8 mouse cellular contexts compared by ENCODE assay signal in the genomic region with DNA sequence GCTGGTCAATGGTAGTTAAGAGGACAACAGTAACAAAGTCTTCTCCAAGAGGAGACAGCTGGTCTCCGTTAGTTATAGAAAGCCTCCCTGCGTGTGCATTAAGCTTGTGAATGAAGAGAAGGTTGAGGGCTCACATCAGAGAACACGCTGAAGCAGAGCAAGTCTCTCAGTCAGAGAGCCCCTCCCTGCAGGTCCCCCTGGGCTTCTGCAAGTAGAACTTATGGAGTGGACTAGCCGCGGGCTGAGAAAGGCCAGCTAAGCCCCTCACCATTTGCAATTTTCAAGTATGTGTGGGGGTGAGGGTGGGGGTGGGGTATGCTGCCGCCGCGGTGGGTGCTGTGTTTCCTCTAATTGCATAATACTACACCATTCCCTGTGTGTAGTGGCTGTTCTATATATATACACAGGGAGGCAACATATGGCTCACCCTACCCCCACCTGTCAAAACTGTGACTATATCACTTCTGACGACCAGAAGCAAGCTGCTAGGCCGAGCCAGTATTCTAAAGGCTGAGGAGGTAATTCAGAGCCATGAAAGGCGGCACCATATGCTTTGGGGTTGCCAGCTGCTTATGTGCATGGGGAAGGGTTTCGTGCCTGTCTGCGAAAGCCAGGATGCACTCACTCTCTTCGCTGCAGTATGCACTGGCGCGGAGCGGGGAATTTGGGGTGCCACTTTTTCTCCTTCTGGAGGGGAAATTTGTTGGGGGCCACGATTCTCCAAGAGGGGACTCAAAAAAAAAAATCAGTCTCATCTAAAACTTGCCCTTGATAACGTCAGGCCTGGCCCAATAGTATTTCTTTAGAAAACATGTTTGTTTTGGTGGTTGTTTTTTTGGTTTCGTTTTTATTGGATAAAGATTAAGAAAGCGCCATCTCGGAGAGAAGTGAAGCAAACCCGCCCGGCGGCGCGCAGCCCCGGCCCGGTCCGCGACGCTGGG. TPM values are rescaled to one million over a fixed set of nuclear protein-coding genes. Genes with fewer than 3 reads are reported as not detected.
DNase-seq lines count a peak whose midpoint lies in the region; ATAC-seq and TF ChIP-seq lines count a peak whose summit lies in the region.

No protein-coding gene starts in this region.

- peaks cover 48% of the 10 kb centered on the region for H3K27me3 ChIP-seq in intestine, embryonic 16.5 days (replicated peaks; ENCODE audit: control insufficient read depth, insufficient read depth, low read length)
- H3K27me3 ChIP-seq in liver, embryonic 12.5 days (replicated peaks): peaks cover 60% of the 10 kb centered on the region

- peak overlapping the region; percentile 56 for H3K4me3 ChIP-seq in embryonic fibroblast, embryonic 13.5 days (ENCODE audit: insufficient read depth, low read length)
- peak overlapping the region; percentile 71 for H3K4me3 ChIP-seq in intestine, embryonic 16.5 days (ENCODE audit: low read length)
- H3K4me3 ChIP-seq in liver, embryonic 12.5 days: peak overlapping the region; percentile 56

- WGBS in intestine, embryonic 16.5 days: 11% methylated on average over 32 of the region's 32 CpGs
- 15% methylated on average over 32 of the region's 32 CpGs for WGBS in liver, embryonic 12.5 days (ENCODE audit: insufficient replicate concordance)

- H3K4me1 ChIP-seq in embryonic fibroblast, embryonic 13.5 days (ENCODE audit: control insufficient read depth, insufficient read depth, low read length): no peaks in the 10 kb centered on the region
- H3K4me1 ChIP-seq in intestine, embryonic 16.5 days (ENCODE audit: control insufficient read depth, insufficient read depth, low read length): peaks cover 11% of the 10 kb centered on the region
- peaks cover 15% of the 10 kb centered on the region for H3K4me1 ChIP-seq in liver, embryonic 12.5 days

- H3K9me3 ChIP-seq in intestine, embryonic 16.5 days (ENCODE audit: control insufficient read depth, low read length): no peaks in the 10 kb centered on the region
- peaks cover 3% of the 10 kb centered on the region; the same call in 1 of the 2 replicates for H3K9me3 ChIP-seq in liver, embryonic 12.5 days (replicated peaks)

- no peak for TF ChIP-seq POLR2A in embryonic fibroblast, embryonic 13.5 days (IDR thresholded peaks at IDR 0.05; ENCODE audit: low read depth, low read length)

- H3K4me2 ChIP-seq in intestine, embryonic 16.5 days (ENCODE audit: low read depth, low read length): peak overlapping the region; percentile 100
- peak overlapping the region; percentile 79 for H3K4me2 ChIP-seq in liver, embryonic 12.5 days

- no peak overlapping the region for H3K27ac ChIP-seq in embryonic fibroblast, embryonic 13.5 days (ENCODE audit: insufficient read depth, low read length)
- H3K27ac ChIP-seq in intestine, embryonic 16.5 days (ENCODE audit: low read length): no peak overlapping the region
- H3K27ac ChIP-seq in liver, embryonic 12.5 days: no peak overlapping the region

- ATAC-seq in intestine, embryonic 16.5 days: peak; percentile 39; the same call in 1 of the 2 replicates
- no peak for ATAC-seq in liver, embryonic 12.5 days

- DNase-seq in thymus, postnatal 0 days (ENCODE audit: low spot score): peak; percentile 8
- no peak for DNase-seq in thymus, adult 18-20 months
- peak; percentile 63 for DNase-seq in right cerebral cortex, postnatal 14 days
- DNase-seq in thymus, postnatal 36 days: no peak
- no peak for DNase-seq in thymus, postnatal 14 days

- H3K36me3 ChIP-seq in intestine, embryonic 16.5 days (ENCODE audit: control insufficient read depth, insufficient read depth, low read length): no peaks in the 10 kb centered on the region
- H3K36me3 ChIP-seq in liver, embryonic 12.5 days: no peaks in the 10 kb centered on the region

- peak overlapping the region; percentile 53 for H3K9ac ChIP-seq in intestine, embryonic 16.5 days (ENCODE audit: low read depth, low read length)
- no peak overlapping the region for H3K9ac ChIP-seq in liver, embryonic 12.5 days

- TF ChIP-seq CTCF in embryonic fibroblast, embryonic 13.5 days (IDR thresholded peaks at IDR 0.05; ENCODE audit: borderline replicate concordance, insufficient read depth, low read length): no peak

RNA-seq across cellular contexts. Expression of a gene that starts 52.5 kb away (rescaled TPM):
- polyA plus RNA-seq in thymus, postnatal 0 days (2015; fragmentation: Nextera tagmentation; extraction: Ambion mirVana): 0.22 and 0.28 TPM in 2 replicates
- not detected in 2 replicates for polyA plus RNA-seq in embryonic fibroblast, embryonic 13.5 days (2011; ENCODE audit: insufficient read length, low read depth, missing spikeins)
- not detected in 2 replicates for polyA plus RNA-seq in intestine, embryonic 16.5 days (2015; fragmentation: Nextera tagmentation; extraction: Ambion mirVana)
- polyA plus RNA-seq in liver, embryonic 12.5 days (2016; fragmentation: Nextera tagmentation; extraction: Ambion mirVana): 0.83 and 1.2 TPM in 2 replicates

Comparison
In these comparisons a context has a peak if more than half of its experiments do, and no peak if none do; other contexts are left out.
1. DNase-seq: peak in thymus, postnatal 0 days (single experiment) and right cerebral cortex, postnatal 14 days (single experiment); none in thymus, adult 18-20 months (0 of 2), thymus, postnatal 36 days (0 of 2) and thymus, postnatal 14 days (single experiment).
2. Peak in every context shown above with its lines, with median percentiles within 50 percentile points of each other: H3K4me3 ChIP-seq.